Mouse (Mus musculus): Measurements from ENCODE around the gene Daxx. TPM values are rescaled to one million over a fixed set of nuclear protein-coding genes. Genes with fewer than 3 reads are reported as not detected.

The Daxx gene
- total RNA-seq, 2 experiments from 2014 or later: 25.5 to 27.7 TPM

DNA sequence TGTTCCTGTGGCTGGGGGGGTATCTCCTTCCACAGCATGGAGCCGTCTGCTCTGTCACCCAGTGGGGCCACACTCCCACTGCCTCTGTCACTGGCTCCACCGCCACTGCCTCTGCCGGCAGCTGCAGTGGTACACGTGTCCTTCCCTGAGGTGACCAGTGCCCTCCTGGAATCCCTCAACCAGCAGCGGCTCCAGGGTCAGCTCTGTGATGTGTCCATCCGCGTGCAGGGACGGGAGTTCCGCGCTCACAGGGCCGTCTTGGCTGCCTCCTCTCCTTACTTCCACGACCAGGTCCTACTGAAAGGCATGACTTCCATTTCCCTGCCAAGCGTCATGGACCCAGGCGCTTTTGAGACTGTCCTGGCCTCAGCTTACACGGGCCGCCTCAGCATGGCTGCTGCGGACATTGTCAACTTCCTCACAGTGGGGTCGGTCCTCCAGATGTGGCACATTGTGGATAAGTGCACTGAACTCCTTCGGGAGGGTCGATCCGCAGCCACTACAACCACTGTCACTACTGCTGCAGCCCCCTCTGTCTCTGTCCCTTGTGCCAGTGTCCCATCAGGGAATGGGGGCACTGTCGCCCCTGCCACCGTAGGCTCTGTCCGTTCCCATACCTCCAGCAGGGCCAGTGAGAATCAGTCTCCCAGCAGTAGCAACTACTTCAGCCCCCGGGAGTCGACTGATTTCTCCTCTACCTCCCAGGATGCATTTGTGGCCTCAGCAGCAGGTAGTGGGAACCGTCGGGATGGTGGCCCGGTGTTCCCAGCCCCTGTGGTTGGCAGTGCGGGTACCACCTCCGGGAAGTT is 7.8 kb downstream of the Daxx start:
- Histone ChIP-seq H3K4me3 (peak overlapping the region; percentile 56), H3K27ac (no peak overlapping the region)
- TF ChIP-seq CTCF (IDR thresholded peaks at IDR 0.05): no peak
- intact Hi-C loops (cut with DNase I): no loop called here
- DNase-seq (ENCODE audit: extremely low spot score in 1 of 2, low spot score in 2 of 2): no peak

DNA sequence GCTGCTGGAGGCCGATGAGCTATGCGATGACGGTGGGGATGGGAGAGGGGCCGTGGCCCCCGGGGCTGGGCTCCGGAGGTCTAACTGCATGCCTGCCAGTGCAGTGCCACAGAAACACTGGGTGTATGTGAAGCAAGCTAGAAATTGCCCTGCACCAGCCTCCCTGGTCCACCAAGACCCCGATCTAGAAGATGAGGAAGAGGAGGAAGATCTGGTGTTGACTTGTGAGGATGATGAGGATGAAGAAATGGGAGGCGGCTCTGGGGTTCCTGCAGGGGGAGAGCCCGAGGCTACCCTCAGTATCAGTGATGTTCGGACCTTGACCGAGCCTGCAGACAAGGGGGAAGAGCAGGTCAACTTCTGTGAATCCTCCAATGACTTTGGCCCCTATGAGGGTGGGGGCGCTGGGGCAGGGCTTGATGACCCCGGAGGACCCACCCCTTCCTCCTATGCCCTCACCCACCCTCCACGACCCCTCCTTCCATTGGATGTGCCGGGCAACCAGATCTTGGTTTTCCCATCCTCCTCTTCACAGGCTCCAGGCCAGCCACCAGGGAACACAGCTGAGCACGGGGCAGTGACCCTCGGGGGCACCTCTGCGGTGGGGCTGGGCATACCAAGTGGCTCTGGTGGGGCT is 8.6 kb downstream of the Daxx start:
- Histone ChIP-seq H3K4me3 (no peak overlapping the region), H3K27ac (no peak overlapping the region)
- DNase-seq (ENCODE audit: extremely low spot score in 1 of 2, low spot score in 2 of 2): no peak
- no peak for TF ChIP-seq CTCF (IDR thresholded peaks at IDR 0.05)
- intact Hi-C loops (cut with DNase I): no loop called here

GRCm38 (mm10) chr17:33918293-33919203 is 9.3 kb downstream of the Daxx start:
- intact Hi-C loops (cut with DNase I): no loop called here
- no peak for TF ChIP-seq CTCF (IDR thresholded peaks at IDR 0.05)
- Histone ChIP-seq H3K27ac (peak overlapping the region; percentile 21; the same call in 1 of the 2 replicates), H3K4me3 (peak overlapping the region; percentile 56)
- DNase-seq (ENCODE audit: extremely low spot score in 1 of 2, low spot score in 2 of 2): no peak

DNA sequence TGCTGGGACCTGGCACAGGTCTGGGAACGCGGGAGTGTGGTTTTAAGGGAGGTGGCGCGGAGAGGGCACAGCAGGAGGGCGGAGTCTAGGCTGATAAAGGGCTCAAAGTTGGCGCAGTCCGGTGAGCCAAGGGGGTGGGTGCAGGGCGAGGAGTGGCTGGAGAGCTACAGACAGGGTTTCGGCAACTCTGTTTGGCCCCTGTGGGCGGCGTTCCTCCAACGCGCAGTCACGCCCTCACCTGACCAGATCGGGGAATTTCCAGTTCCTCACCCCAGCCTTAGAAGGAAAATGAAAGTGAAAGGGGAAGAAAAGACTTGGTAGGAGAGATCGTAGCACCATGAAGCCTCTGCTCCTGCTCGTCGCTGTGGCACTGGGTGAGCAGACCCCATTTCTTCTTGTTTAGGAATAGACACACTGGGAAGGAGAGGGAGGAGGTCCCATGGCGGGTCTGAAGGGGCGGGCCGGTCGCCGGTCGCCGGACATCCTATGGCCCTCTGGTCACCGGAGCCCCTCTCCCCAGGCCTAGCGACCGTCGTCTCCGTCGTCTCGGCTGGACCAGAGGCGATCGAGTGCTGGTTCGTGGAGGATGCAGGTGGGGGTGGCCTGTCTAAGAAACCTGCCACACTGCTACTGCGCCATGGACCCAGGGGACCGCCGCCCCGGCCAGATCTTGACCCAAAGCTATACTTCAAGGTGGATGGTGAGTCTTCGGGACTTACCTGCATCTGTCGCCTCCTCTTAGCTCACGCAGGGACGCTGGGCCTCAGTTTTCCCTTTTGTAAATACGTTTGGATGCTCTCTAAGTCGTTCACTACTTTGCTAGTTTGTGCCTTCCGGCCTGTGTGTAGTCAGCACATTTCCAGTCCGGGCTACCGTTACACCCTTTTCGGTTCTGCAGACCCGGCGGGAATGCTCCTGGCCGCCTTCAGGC is 10.4 kb downstream of the Daxx start:
- TF ChIP-seq CTCF (IDR thresholded peaks at IDR 0.05): no peak; the same call in 1 of the 2 replicates
- H3K4me3 ChIP-seq: peak overlapping the region; percentile 56
- H3K27ac ChIP-seq: peak overlapping the region; percentile 80
- intact Hi-C loops (cut with DNase I): loop anchor here (2.0 to 10.0 kb wide), 2 partner anchors 23 to 1535 kb away; partner anchors contain the start of gene Wiz
- DNase-seq (ENCODE audit: extremely low spot score in 1 of 2, low spot score in 2 of 2): peak in 1 of 2 experiments; percentile 60

DNA sequence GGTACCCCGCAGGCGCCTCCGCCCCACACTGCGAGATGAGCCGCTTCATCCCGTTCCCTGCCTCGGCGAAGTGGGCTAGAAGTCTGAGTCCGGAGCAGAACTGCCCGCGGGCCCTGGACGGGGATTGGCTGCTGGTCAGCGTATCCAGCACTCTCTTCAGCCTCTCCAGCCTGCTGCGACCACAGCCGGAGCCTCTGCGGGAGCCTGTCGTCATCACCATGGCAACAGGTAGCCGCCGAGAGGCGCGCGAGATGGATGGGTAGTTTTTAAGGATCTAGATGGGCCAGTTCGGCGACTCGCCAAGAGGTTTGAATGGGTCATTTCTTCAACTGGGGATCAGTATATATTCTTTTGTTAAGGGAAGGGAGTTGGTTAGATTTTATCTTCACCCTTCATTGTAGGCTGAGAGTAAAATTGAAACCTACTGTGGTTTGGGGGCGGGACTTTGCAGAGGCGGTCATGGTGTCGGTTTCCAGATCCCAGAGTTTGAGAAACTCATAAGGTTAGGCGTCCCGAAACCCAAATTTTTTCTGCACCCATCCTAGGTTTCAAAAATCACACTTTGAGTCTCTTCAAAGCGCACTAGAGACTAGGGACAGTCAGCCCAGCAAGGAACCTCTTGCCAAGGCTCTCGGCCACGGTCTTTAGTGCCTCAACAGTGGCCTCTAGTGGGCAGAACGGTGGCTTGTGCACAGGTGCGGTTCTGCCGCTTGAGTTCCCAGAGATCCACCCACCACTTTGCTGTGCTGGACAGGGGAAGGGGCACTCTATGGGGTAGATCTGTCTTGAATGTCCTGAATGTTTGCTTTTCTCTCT is 11.3 kb downstream of the Daxx start:
- intact Hi-C loops (cut with DNase I): loop anchor here (2.0 to 10.0 kb wide), 2 partner anchors 24 to 1536 kb away; partner anchors contain the start of gene Wiz
- peak; percentile 78 to 82 for DNase-seq (ENCODE audit: extremely low spot score in 1 of 2, low spot score in 2 of 2)
- Histone ChIP-seq H3K27ac (peak overlapping the region; percentile 80), H3K4me3 (peak overlapping the region; percentile 56)
- peak; percentile 83 for TF ChIP-seq CTCF (IDR thresholded peaks at IDR 0.05)

DNA sequence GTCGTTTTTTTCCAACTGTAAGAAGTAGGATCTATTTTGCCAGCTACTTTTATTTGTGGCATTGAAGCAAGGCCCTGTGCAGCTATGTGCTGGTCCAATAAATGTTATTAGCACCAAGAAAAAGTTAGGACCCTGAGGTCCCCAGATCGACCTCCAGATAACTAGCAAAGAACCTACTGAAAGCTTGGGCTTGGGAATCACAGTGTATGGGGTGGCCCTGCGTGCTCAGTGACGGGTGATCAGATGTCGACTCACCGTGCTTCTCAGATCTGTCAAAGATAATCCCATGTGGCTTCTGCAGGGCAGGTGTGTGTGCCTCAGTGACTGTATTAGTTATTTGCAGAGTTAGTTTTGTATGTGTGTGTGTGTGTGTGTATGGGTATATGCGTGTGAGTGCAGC is 12.1 kb downstream of the Daxx start:
- no peak overlapping the region for H3K27ac ChIP-seq
- no peak overlapping the region for H3K4me3 ChIP-seq
- intact Hi-C loops (cut with DNase I): loop anchor here (2.0 to 10.0 kb wide), 2 partner anchors 25 to 1537 kb away; partner anchors contain the start of gene Wiz
- TF ChIP-seq CTCF (IDR thresholded peaks at IDR 0.05): no peak
- DNase-seq (ENCODE audit: extremely low spot score in 1 of 2, low spot score in 2 of 2): no peak

DNA sequence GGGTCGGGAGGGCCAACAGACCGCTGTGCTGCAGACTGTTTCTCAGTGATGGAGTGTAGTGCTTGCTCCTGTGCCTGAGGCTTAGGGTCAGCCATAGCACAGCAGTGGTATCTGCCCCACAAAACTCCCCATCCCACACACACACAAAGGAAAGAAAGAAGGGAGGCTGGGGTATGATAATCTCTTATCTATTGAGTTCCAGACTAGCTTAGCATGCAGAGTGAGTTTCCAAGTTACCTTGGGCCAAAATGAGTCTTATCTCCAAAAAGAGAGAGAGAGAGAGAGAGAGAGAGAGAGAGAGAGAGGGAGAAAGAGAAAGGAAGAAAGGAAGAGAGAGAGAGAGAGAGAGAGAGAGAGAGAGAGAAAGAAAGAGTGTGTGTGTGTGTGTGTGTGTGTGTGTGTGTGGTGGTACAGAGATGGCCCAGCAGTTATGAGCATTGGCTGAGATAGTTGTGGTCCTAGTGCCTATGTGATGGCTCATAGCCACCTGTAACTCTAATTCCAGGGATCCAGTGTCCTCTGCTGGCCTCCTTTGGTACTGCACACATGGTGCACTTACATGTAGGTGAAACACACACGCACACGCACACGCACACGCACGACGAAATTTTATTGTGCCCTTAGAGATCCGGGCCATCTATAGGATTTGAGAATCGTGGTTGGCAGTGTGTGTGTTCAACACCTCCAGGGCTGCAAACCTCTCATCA is 15.5 kb downstream of the Daxx start:
- Histone ChIP-seq H3K4me3 (no peak overlapping the region), H3K27ac (no peak overlapping the region)
- TF ChIP-seq CTCF (IDR thresholded peaks at IDR 0.05): peak; percentile 29
- intact Hi-C loops (cut with DNase I): loop anchor here (10.0 kb wide), 1 partner anchor 1540 kb away; the partner anchor contains the start of gene Wiz
- no peak for DNase-seq (ENCODE audit: extremely low spot score in 1 of 2, low spot score in 2 of 2)

DNA sequence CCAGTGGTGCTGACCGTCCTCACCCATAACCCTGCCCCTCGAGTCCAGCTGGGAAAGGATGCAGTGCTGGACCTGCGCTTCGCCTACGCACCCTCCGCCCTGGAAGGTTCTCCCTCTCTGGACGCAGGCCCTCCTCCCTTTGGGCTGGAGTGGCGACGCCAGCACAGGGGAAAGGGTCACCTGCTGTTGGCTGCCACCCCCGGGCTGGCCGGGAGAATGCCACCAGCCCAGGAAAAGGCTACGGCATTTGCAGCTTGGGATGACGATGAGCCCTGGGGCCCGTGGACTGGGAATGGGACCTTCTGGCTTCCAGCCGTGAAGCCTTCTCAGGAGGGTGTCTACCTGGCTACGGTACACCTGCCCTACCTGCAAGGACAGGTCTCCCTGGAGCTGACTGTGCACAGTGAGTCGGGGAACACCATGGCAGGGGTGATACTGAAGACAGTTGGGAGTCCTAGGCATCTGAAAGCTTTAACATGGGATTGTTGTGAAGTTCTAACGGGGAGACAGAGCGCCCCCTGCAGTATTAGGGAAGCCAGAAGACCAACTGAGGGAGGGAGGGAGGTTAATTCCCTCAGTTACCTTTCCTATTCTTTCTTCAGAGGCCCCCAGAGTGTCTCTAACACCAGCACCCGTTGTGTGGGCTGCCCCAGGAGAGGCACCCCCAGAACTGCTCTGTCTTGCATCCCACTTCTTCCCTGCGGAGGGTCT is 16.3 kb downstream of the Daxx start:
- DNase-seq (ENCODE audit: extremely low spot score in 1 of 2, low spot score in 2 of 2): no peak
- Histone ChIP-seq H3K27ac (no peak overlapping the region), H3K4me3 (no peak overlapping the region)
- intact Hi-C loops (cut with DNase I): loop anchor here (10.0 kb wide), 1 partner anchor 1541 kb away; the partner anchor contains the start of gene Wiz
- TF ChIP-seq CTCF (IDR thresholded peaks at IDR 0.05): peak; percentile 6

Measured in left cerebral cortex, adult 2 months (tissue).